Mouse (Mus musculus): ENCODE data around the gene Rrbp1. TPM values are rescaled to one million over a fixed set of nuclear protein-coding genes. Genes with fewer than 3 reads are reported as not detected.

Gene Rrbp1
- polyA plus RNA-seq, 1 experiment from 2014 or later, result 29.4 TPM

DNA sequence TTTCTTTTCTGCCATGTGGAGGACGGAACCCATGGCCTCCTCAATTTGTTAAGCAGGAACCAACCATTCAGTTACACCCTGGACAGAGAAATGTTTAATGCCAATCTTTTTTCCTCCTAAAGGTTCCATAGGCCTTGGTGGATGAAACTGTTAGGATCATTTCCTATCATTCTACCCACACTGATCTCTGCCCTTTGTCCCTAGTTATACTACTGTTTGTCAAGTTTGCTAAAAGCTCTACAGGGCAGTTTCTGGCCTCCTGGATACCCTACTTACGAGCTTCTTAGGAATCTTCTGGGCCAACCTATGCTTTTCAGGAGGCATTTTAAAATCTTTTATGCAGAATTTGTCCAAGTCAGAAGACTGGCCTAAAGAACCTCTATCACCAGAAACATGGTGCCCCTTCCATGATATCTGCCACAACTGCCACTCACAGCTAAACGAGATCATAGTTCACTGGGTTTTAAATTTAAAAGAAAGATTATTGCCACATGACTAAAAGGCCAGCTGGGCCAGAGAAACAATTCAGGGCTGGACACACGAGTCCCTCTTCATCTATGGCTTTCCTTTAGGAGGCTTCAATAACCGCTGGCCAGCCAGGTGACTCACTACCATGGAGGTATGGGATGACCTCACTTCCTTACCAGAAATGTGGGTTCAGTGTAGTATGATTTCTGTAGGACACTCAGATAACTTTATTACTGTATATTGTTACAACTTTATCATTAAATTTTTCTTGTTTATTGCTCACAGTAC is 8.7 kb downstream of the Rrbp1 start:
- no peaks in the 10 kb centered on the region for H3K27me3 ChIP-seq (replicated peaks)
- 89% methylated on average over 5 of the region's 5 CpGs for WGBS
- no peak for ATAC-seq (replicated peaks)
- no peaks in the 10 kb centered on the region for H3K9me3 ChIP-seq
- peaks cover 3% of the 10 kb centered on the region; the same call in 1 of the 2 replicates for H3K4me1 ChIP-seq
- no peak overlapping the region for H3K9ac ChIP-seq
- no peak overlapping the region for H3K4me3 ChIP-seq
- H3K4me2 ChIP-seq, result no peak overlapping the region
- no peaks in the 10 kb centered on the region for H3K36me3 ChIP-seq (replicated peaks)
- H3K27ac ChIP-seq, result no peak overlapping the region

DNA sequence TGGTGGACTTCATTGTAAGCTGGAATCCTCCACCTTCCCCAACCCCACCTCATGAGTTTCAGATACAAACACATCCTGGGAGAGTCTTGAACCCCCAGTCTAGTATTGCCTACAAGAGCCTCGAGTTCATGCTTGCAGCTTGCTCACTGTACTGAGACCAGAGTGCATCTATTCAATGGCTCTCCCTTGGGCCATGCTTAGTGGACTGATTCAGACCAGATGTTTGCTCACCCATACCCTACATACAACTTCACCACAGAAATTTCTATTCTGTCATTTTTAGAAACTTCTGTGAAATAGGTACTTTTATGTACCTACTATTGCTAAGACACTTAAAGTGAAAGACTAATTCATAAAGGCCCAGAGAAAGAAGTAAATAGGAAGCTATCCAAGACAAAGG is 18.1 kb downstream of the Rrbp1 start:
- Histone ChIP-seq H3K4me1 (no peaks in the 10 kb centered on the region), H3K9ac (no peak overlapping the region), H3K27me3 (replicated peaks) (no peaks in the 10 kb centered on the region), H3K4me2 (no peak overlapping the region), H3K27ac (no peak overlapping the region), H3K4me3 (no peak overlapping the region), H3K36me3 (replicated peaks) (no peaks in the 10 kb centered on the region), H3K9me3 (no peaks in the 10 kb centered on the region)
- no peak for ATAC-seq (replicated peaks)
- 66% methylated on average over 1 of the region's 1 CpGs for WGBS

DNA sequence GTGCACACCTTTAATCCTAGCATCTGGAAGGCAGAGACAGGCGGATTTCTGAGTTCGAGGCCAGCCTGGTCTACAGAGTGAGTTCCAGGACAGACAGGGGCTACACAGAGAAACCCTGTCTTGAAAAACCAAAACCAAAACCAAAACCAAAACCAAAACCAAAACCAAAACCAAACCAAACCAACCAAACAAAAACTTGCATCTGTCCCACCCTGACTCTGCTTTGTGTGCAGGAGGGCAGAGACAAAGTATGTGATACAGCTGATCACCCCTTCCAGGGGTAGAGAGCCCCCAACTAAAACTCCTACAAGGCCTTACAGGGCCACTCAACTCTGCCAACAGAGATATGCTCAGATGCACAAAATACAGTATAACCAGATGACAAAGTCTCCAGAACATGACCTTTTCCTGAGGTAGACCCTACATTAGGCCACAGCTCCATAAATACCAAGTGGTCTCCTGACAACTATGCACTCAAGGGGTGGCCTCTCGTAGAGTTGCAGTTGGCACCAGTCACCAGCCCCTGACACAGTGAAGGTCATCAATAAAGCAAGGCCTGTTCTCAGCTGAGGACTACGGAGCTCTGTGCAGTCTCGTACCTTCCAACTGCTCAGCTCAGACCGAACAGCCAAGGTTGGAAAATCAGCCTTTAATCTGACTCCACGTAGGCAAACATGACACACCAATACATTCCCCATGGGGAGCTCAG is 18.9 kb downstream of the Rrbp1 start:
- Histone ChIP-seq H3K27ac (no peak overlapping the region), H3K9ac (no peak overlapping the region), H3K36me3 (replicated peaks) (no peaks in the 10 kb centered on the region), H3K9me3 (no peaks in the 10 kb centered on the region), H3K4me1 (no peaks in the 10 kb centered on the region), H3K4me2 (no peak overlapping the region), H3K4me3 (no peak overlapping the region), H3K27me3 (replicated peaks) (no peaks in the 10 kb centered on the region)
- 93% methylated on average over 7 of the region's 7 CpGs for WGBS
- no peak for ATAC-seq (replicated peaks)

DNA sequence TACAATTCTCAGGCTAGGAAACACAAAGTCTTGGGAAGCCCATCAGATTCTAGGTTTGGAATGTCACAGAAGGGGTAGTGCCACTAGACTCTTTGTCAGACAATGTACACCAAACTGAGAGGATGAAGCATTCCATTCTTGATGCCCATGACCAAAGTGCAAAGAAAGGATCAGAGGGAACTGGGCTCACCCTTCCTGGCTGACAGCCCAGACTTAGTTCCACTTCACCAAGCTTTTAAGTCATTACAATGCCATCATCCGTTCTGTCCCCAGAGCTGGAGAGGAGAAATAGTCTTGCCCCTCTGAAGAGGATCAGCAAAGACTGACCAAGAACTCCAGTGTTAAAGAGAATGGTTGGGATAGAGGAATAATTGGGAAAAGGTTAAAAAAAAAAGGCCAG is 20.1 kb downstream of the Rrbp1 start:
- H3K4me2 ChIP-seq, result no peak overlapping the region
- H3K4me1 ChIP-seq, result no peaks in the 10 kb centered on the region
- H3K27me3 ChIP-seq (replicated peaks), result no peaks in the 10 kb centered on the region
- H3K4me3 ChIP-seq, result no peak overlapping the region
- H3K9ac ChIP-seq, result no peak overlapping the region
- 14% methylated on average over 1 of the region's 1 CpGs for WGBS
- no peaks in the 10 kb centered on the region for H3K36me3 ChIP-seq (replicated peaks)
- no peak for ATAC-seq (replicated peaks)
- no peaks in the 10 kb centered on the region for H3K9me3 ChIP-seq
- H3K27ac ChIP-seq, result no peak overlapping the region

DNA sequence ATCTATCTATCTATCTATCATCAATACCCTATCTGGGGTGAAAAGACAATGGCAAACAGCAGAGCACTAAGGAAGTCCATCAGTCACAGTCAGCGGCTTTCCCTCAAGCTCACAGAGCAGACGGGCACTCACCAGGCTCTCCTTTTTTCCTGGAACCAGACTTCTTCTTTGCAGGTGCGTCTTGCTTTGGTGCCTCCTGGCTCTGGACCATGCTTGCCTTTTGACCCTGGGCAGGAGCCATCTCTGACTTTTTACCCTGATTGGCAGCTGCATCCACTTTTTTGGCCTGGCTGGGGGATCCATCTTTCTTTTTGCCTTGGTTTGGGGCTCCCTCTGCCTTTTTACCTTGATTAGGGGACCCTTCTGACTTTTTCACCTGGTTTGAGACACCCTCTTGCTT is 23.0 kb downstream of the Rrbp1 start:
- H3K36me3 ChIP-seq (replicated peaks), result no peaks in the 10 kb centered on the region
- 89% methylated on average over 3 of the region's 3 CpGs for WGBS
- no peaks in the 10 kb centered on the region for H3K9me3 ChIP-seq
- no peak overlapping the region for H3K4me3 ChIP-seq
- no peak overlapping the region for H3K27ac ChIP-seq
- ATAC-seq (replicated peaks), result no peak
- no peaks in the 10 kb centered on the region for H3K4me1 ChIP-seq
- no peak overlapping the region for H3K4me2 ChIP-seq
- H3K9ac ChIP-seq, result no peak overlapping the region
- no peaks in the 10 kb centered on the region for H3K27me3 ChIP-seq (replicated peaks)

DNA sequence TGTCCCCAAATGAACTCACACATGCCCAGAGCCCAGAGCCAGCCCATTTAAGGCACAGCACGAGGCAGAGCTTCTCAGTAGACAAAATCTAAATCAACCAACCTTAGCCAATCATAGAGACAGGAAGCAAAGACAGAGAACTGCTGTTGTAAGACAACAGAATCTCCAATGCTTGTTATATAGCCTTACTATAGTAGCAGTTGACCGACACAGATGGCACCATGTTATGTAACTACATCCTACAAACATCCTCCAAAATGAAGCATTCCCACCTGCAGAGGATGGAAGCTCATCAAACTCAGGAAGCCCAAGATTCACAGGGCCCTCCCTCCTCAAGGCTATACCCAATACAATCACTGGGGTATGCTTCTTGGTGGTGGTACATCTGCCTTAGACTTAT is 23.6 kb downstream of the Rrbp1 start:
- H3K27ac ChIP-seq, result no peak overlapping the region
- H3K36me3 ChIP-seq (replicated peaks), result no peaks in the 10 kb centered on the region
- no peak overlapping the region for H3K4me2 ChIP-seq
- H3K27me3 ChIP-seq (replicated peaks), result no peaks in the 10 kb centered on the region
- WGBS, result 86% methylated on average over 2 of the region's 2 CpGs
- no peak for ATAC-seq (replicated peaks)
- H3K9me3 ChIP-seq, result no peaks in the 10 kb centered on the region
- no peak overlapping the region for H3K4me3 ChIP-seq
- H3K9ac ChIP-seq, result no peak overlapping the region
- H3K4me1 ChIP-seq, result no peaks in the 10 kb centered on the region

DNA sequence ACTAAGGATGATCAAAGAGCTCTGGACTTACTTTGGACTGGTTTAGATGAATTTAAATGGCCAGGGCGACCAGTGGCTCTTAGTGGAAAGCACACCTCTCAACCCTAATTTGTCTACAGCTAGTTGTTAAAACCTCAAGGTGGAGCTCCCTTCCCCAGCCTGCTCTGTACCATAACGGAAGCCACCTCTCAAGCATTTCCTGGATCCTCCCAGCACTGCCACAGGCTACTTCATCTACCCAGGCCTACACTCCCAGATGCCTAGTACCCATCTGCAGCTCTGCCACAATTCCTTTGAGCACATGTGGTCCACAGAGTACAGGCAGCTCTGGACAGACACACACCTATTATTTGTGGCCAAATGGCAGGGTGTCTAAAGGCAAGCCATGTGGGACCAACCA is 27.6 kb downstream of the Rrbp1 start:
- H3K36me3 ChIP-seq (replicated peaks), result no peaks in the 10 kb centered on the region
- 79% methylated on average over 2 of the region's 2 CpGs for WGBS
- H3K27ac ChIP-seq, result no peak overlapping the region
- no peak overlapping the region for H3K9ac ChIP-seq
- no peaks in the 10 kb centered on the region for H3K4me1 ChIP-seq
- no peak for ATAC-seq (replicated peaks)
- no peaks in the 10 kb centered on the region for H3K27me3 ChIP-seq (replicated peaks)
- H3K9me3 ChIP-seq, result no peaks in the 10 kb centered on the region
- H3K4me3 ChIP-seq, result no peak overlapping the region
- no peak overlapping the region for H3K4me2 ChIP-seq

DNA sequence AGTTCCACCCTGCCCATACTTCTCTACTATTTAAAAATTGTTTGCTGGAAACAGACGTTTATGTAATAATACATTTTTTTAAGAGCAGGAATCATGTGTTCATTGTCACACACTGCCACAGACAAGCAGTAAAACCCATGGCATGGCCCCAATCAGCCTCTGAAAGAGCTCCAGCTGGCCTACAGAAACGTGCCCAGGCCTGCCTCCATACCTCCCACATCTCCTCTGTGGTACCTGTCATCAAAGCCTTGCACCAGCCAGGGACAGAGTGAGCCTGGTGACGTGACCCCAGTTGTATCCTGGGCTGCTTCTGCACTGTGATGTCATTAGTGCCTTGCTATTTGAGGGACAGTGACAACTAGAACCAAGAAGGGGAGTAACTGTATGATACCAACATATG is 28.2 kb downstream of the Rrbp1 start:
- Histone ChIP-seq H3K9me3 (no peaks in the 10 kb centered on the region), H3K4me1 (no peaks in the 10 kb centered on the region), H3K4me2 (no peak overlapping the region), H3K9ac (no peak overlapping the region), H3K27ac (no peak overlapping the region), H3K4me3 (no peak overlapping the region), H3K36me3 (replicated peaks) (no peaks in the 10 kb centered on the region), H3K27me3 (replicated peaks) (no peaks in the 10 kb centered on the region)
- WGBS, result 56% methylated on average over 3 of the region's 3 CpGs
- ATAC-seq (replicated peaks), result no peak

DNA sequence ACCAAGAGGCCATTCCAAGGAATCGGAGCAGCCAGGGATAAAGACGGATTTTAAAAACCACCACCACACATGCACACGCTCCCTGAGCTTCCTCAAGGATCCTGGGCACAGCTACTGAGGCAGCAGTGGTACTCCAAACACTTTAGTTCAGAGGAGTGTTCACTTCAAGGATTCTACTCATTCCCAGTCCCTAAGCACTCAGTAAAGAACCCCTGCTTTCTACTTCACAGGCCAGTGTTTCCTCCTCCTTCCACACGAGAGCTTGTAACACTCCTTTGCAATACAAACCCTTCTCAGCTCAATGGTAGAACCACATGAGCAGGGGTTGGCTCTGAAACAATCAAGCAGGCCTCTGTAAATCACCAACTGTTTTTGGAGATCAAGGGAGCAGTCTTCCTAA is 28.9 kb downstream of the Rrbp1 start:
- Histone ChIP-seq H3K4me1 (no peaks in the 10 kb centered on the region), H3K4me3 (no peak overlapping the region), H3K36me3 (replicated peaks) (no peaks in the 10 kb centered on the region), H3K4me2 (no peak overlapping the region), H3K27ac (no peak overlapping the region), H3K9me3 (no peaks in the 10 kb centered on the region), H3K9ac (no peak overlapping the region), H3K27me3 (replicated peaks) (no peaks in the 10 kb centered on the region)
- WGBS, result 82% methylated on average over 4 of the region's 4 CpGs
- no peak for ATAC-seq (replicated peaks)

DNA sequence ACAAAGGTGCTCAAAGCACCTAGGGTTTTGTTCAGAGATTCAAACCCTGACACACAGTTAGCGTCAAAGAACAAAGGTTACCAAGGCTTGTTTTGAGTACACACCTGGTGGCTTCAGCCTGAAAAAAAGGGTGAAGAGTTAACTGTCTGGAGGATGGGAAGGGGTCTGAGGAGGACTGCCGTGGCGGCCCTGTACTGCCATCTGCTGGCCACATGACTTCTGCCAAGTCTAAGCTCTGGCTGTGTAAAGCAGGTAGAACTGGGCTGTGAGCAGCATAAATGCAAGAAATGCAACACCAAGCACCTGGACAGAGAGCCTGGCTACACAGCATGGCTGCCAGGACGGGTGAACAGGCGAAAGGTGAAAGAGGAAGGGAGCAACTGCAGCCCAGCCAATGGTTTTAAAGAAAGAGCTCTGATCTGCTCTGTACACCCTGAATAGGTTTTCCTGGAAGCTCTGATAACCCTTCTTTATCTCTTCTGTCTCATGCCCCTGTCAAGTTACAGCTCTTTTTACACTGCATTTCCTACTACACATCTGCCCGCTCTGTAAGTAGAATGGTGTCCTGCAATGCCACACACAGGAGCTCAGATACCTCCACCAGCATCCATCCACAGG is 30.2 kb downstream of the Rrbp1 start:
- WGBS, result 35% methylated on average over 6 of the region's 6 CpGs
- H3K4me2 ChIP-seq, result no peak overlapping the region
- no peak overlapping the region for H3K4me3 ChIP-seq
- H3K9ac ChIP-seq, result no peak overlapping the region
- H3K27me3 ChIP-seq (replicated peaks), result no peaks in the 10 kb centered on the region
- no peaks in the 10 kb centered on the region for H3K4me1 ChIP-seq
- no peak overlapping the region for H3K27ac ChIP-seq
- H3K9me3 ChIP-seq, result no peaks in the 10 kb centered on the region
- ATAC-seq (replicated peaks), result peak; percentile 91
- H3K36me3 ChIP-seq (replicated peaks), result no peaks in the 10 kb centered on the region

DNA sequence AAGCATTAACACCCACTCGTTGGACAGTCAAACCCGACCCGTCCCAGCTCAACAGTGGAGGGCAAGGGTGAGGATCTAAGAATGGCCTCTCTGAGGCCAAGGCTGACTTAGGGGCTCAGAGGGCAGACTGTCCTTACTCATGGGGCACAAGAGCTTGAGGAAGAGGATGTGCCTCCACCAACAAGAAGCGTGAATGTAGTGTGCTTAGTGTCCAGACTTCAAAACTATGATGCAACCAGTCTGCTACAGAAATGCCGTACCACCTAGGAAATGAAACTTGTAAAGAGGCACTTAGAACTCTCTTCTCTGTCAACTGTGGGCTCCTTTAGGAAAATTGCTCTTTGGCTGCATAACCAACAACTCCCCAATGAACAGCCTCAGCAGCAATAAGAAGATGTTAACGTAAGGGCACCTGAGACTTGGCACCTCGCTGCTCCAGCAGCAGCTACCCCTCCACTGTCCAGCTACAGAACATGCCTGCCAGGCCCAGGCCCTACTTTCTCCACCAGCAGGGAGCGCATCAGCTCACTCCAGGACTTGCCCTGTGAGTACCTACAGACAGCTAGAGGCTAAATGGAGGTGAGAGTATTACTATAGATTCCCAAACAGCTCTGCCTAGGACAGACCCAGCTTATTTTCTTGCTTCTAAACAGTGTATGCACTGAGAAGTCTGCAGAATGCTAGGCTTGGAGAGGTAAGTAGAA is 32.5 kb downstream of the Rrbp1 start:
- H3K36me3 ChIP-seq (replicated peaks), result no peaks in the 10 kb centered on the region
- 93% methylated on average over 8 of the region's 8 CpGs for WGBS
- H3K4me3 ChIP-seq, result no peak overlapping the region
- H3K9ac ChIP-seq, result no peak overlapping the region
- no peaks in the 10 kb centered on the region for H3K9me3 ChIP-seq
- H3K4me1 ChIP-seq, result no peaks in the 10 kb centered on the region
- no peak overlapping the region for H3K27ac ChIP-seq
- ATAC-seq (replicated peaks), result no peak
- H3K27me3 ChIP-seq (replicated peaks), result no peaks in the 10 kb centered on the region
- H3K4me2 ChIP-seq, result no peak overlapping the region

DNA sequence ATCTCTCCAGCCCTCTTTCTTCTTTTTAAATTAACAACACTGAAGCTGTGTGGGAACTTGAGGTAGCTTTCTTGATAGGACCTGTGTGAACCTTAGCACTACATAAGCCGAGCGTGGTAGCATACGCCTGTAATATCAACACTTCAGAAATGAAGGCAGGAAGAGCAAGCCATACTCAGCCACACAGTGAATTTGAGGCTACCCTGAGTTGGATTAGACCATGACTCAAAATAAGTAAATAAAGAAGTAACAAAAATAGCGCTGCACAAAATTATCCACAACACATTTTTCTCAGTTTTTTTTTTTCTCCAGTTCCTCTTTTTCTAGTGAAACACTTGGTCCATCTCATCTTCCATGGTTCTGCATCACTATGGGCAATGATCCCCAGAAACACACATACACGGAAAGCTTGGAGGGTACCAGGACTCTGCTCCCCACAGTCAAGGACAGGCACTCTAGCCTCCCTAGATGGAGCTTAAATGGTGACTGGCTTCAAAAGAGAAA is 35.9 kb downstream of the Rrbp1 start:
- no peak overlapping the region for H3K9ac ChIP-seq
- H3K4me2 ChIP-seq, result no peak overlapping the region
- no peaks in the 10 kb centered on the region for H3K27me3 ChIP-seq (replicated peaks)
- WGBS, result 97% methylated on average over 5 of the region's 5 CpGs
- ATAC-seq (replicated peaks), result no peak
- H3K27ac ChIP-seq, result no peak overlapping the region
- no peaks in the 10 kb centered on the region for H3K9me3 ChIP-seq
- no peaks in the 10 kb centered on the region for H3K36me3 ChIP-seq (replicated peaks)
- H3K4me1 ChIP-seq, result no peaks in the 10 kb centered on the region
- no peak overlapping the region for H3K4me3 ChIP-seq
